Mouse (Mus musculus) forebrain, embryonic 14.5 days (tissue): ENCODE results near the gene Arhgap10. TPM values are rescaled to one million over a fixed set of nuclear protein-coding genes. Genes with fewer than 3 reads are reported as not detected.

Experiments
- ATAC-seq: fragments of 200-750 bp; cut with Nextera tagmentation; 2 replicates; pipeline ENCODE4 v1.8.0; 2017; ENCODE audit warnings: mild to moderate bottlenecking, moderate library complexity
- DNase-seq: peaks from one replicate; pipeline ENCODE4 v3.0.0-alpha.2; 2015; ENCODE audit warnings: low spot score
- H3K27ac ChIP-seq: fragments of 300-500 bp; sonication (generic); 2 replicates; pipeline ENCODE4 v1.5.1; 2014; ENCODE audit warnings: low read depth, mild to moderate bottlenecking, control low read depth, low read length, moderate library complexity
- H3K27me3 ChIP-seq: fragments of 300-500 bp; sonication (generic); replicated peaks from 2 replicates; pipeline ENCODE4 v1.6.1; 2014; ENCODE audit warnings: low read length, control low read depth, mixed read lengths; ENCODE audit not compliant: control insufficient read depth, insufficient read depth
- H3K36me3 ChIP-seq: fragments of 300-500 bp; sonication (generic); 2 replicates; pipeline ENCODE4 v1.6.1; 2014; ENCODE audit warnings: low read length, control low read depth; ENCODE audit not compliant: control insufficient read depth, insufficient read depth
- H3K4me1 ChIP-seq: fragments of 300-500 bp; sonication (generic); 2 replicates; pipeline ENCODE4 v1.6.1; 2014; ENCODE audit warnings: antibody characterized with exemption, low read length, control low read depth; ENCODE audit not compliant: control insufficient read depth, insufficient read depth
- H3K4me2 ChIP-seq: fragments of 300-500 bp; sonication (generic); 2 replicates; pipeline ENCODE4 v1.6.1; 2014; ENCODE audit warnings: mild to moderate bottlenecking, control low read depth, low read length
- H3K4me3 ChIP-seq: fragments of 300-500 bp; sonication (generic); 2 replicates; pipeline ENCODE4 v1.5.1; 2014; ENCODE audit warnings: low read depth, low read length, control low read depth
- H3K9ac ChIP-seq: fragments of 300-500 bp; sonication (generic); 2 replicates; pipeline ENCODE4 v1.6.1; 2014; ENCODE audit warnings: mild to moderate bottlenecking, low read length, control low read depth, moderate library complexity
- H3K9me3 ChIP-seq: fragments of 300-500 bp; sonication (generic); replicated peaks from 2 replicates; pipeline ENCODE4 v1.6.1; 2016; ENCODE audit warnings: low read length, control low read depth, mixed read lengths; ENCODE audit not compliant: control insufficient read depth
- WGBS: fragments of 180-500 bp; shearing (Covaris S2); extraction: QIAGEN DNeasy Blood & Tissue Kit; methylation state at CpG from one replicate; pipeline ENCODE4 v1.1.7; 2014; 5-methylcytosine and 5-hydroxymethylcytosine counted together
- polyA plus RNA-seq: library from polyadenylated mRNA; unstranded; fragments of >200 nt; fragmentation: Nextera tagmentation; extraction: Ambion mirVana; gene quantifications from 2 replicates; pipeline ENCODE4 v1.2.1, GENCODE M21; 2014

The Arhgap10 gene
- polyA plus RNA-seq, 1 experiment from 2014 or later: 3.6 TPM

DNA sequence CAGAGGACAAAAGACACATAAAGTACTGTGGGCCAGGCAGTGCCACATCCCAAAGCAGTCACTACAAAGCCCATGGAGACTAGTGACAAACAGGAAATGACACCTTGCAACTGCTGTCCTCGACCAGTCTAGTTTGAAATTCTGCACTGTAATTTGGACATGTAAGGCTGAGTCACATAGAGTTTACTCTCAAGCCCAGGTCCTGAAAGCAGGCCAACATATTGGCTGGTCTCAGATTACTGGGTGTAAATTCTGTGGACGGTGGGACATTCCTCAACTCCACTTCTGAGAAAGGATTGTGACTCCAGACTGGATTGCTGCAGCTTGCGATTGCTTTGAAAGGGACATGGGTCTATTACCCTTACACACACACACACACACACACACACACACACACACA, 229.7 kb downstream of the Arhgap10 start:
- no peaks in the 10 kb centered on the region for H3K27me3 ChIP-seq
- no peak overlapping the region for H3K4me2 ChIP-seq
- no peak overlapping the region for H3K4me3 ChIP-seq
- H3K9ac ChIP-seq: no peak overlapping the region
- no peak; the same call in 1 of the 2 replicates for ATAC-seq
- no peak overlapping the region for H3K27ac ChIP-seq
- WGBS: 83% methylated on average over 3 of the region's 3 CpGs
- DNase-seq: no peak
- H3K4me1 ChIP-seq: 0 out of 2 replicates have a peak, but pooled peaks cover 2% of the 10 kb centered on the region
- H3K9me3 ChIP-seq: no peaks in the 10 kb centered on the region
- no peaks in the 10 kb centered on the region for H3K36me3 ChIP-seq

GRCm38 (mm10) chr8:77284473-77284872, 233.3 kb downstream of the Arhgap10 start:
- Histone ChIP-seq H3K27ac (no peak overlapping the region), H3K27me3 (no peaks in the 10 kb centered on the region), H3K4me1 (no peaks in the 10 kb centered on the region), H3K36me3 (no peaks in the 10 kb centered on the region), H3K9me3 (no peaks in the 10 kb centered on the region), H3K4me3 (no peak overlapping the region), H3K9ac (no peak overlapping the region), H3K4me2 (no peak overlapping the region)
- ATAC-seq (no peak), DNase-seq (no peak)
- WGBS: 78% methylated on average over 3 of the region's 3 CpGs

- ATAC-seq (no peak), DNase-seq (no peak)
- Histone ChIP-seq H3K27me3 (no peaks in the 10 kb centered on the region), H3K4me3 (no peak overlapping the region), H3K36me3 (no peaks in the 10 kb centered on the region), H3K4me1 (no peaks in the 10 kb centered on the region), H3K9ac (no peak overlapping the region), H3K27ac (no peak overlapping the region), H3K4me2 (no peak overlapping the region), H3K9me3 (no peaks in the 10 kb centered on the region)
- WGBS: 77% methylated on average over 7 of the region's 7 CpGs
These were observed 235.0 kb downstream of the Arhgap10 start for GRCm38 (mm10) chr8:77282605-77283236.

- Histone ChIP-seq H3K4me3 (no peak overlapping the region), H3K4me1 (no peaks in the 10 kb centered on the region), H3K9ac (no peak overlapping the region), H3K4me2 (no peak overlapping the region), H3K27ac (no peak overlapping the region), H3K36me3 (no peaks in the 10 kb centered on the region), H3K27me3 (no peaks in the 10 kb centered on the region), H3K9me3 (no peaks in the 10 kb centered on the region)
- ATAC-seq: no peak
- DNase-seq: no peak
- WGBS: 73% methylated on average over 3 of the region's 3 CpGs
These were observed 237.8 kb downstream of the Arhgap10 start for GRCm38 (mm10) chr8:77279977-77280376.

GRCm38 (mm10) chr8:77278246-77278645, 239.5 kb downstream of the Arhgap10 start:
- H3K27ac ChIP-seq: no peak overlapping the region
- H3K9ac ChIP-seq: no peak overlapping the region
- DNase-seq (no peak), ATAC-seq (no peak)
- H3K27me3 ChIP-seq: no peaks in the 10 kb centered on the region
- WGBS: 98% methylated on average over 4 of the region's 4 CpGs
- H3K9me3 ChIP-seq: no peaks in the 10 kb centered on the region
- no peak overlapping the region for H3K4me3 ChIP-seq
- H3K4me1 ChIP-seq: no peaks in the 10 kb centered on the region
- no peak overlapping the region for H3K4me2 ChIP-seq
- no peaks in the 10 kb centered on the region for H3K36me3 ChIP-seq

DNA sequence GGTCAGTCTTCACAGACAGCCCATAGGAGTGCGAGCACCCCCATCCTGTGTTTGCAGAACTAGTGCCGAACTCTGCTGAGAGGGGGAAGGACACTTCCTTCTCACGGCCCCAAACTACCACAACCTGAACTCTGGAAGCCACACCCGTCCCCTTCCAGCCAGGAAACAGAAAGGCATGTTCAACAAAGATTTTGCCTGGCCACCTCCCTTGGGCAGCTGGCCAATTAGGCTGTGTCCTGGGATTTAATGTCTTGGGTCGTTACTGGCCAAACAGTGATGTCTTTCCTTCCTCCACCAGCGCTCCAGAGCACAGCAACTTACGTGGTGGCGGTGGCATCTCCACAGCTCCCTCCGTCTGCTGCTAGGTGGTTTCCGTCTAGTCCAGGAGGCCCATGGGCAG, 240.9 kb downstream of the Arhgap10 start:
- no peak overlapping the region for H3K4me2 ChIP-seq
- 85% methylated on average over 10 of the region's 10 CpGs for WGBS

DNA sequence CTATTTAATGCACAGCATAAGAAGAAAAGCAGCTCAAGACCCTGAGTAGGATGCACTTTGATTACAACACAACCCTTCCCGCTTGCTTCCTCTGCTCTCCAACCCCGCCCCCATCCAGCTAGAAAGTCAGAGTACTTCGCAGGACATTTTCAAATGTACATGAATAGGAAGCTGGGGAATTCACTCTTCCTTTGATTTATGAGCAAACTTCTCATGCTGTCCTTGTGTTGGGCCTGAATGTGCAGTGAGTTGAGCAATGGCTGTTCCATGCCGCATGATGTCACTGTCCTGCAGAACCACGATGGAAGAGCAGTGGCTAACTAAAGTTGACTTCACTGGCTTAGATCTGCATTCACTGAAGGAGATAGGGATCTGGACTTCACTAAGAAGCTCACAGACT, 242.2 kb downstream of the Arhgap10 start:
- Histone ChIP-seq H3K27ac (no peak overlapping the region), H3K4me1 (no peaks in the 10 kb centered on the region), H3K9me3 (no peaks in the 10 kb centered on the region), H3K36me3 (no peaks in the 10 kb centered on the region), H3K4me3 (no peak overlapping the region), H3K27me3 (no peaks in the 10 kb centered on the region), H3K4me2 (no peak overlapping the region), H3K9ac (no peak overlapping the region)
- 95% methylated on average over 5 of the region's 5 CpGs for WGBS
- ATAC-seq (no peak), DNase-seq (no peak)

More for the DNA sequence above, 240.9 kb downstream of the Arhgap10 start:
- no peaks in the 10 kb centered on the region for H3K4me1 ChIP-seq
- no peak overlapping the region for H3K4me3 ChIP-seq
- H3K27me3 ChIP-seq: no peaks in the 10 kb centered on the region
- H3K9me3 ChIP-seq: no peaks in the 10 kb centered on the region
- ATAC-seq (no peak), DNase-seq (no peak)
- no peak overlapping the region for H3K27ac ChIP-seq
- H3K9ac ChIP-seq: no peak overlapping the region
- H3K36me3 ChIP-seq: no peaks in the 10 kb centered on the region

DNA sequence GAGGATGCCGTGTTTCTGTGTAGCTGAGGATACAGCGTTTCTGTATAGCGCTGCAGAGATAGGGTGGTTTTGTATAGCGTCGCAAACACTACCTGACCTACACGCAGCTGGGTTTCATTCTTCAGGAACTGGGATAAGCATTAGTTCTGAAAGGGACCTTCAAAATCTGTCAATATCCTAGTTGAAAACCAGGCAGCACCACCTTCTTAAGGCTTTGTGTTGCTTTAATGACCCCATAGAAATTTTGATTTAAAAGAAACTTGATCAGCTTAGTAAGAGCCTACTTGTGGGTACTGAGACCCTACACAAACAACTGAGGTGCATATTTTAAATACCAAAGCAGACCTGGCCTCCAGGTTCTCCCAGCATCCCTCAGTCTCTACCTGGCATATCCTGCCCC, 245.6 kb downstream of the Arhgap10 start:
- no peak overlapping the region for H3K4me2 ChIP-seq
- H3K4me3 ChIP-seq: no peak overlapping the region
- no peak for ATAC-seq
- no peaks in the 10 kb centered on the region for H3K4me1 ChIP-seq
- no peaks in the 10 kb centered on the region for H3K27me3 ChIP-seq
- no peaks in the 10 kb centered on the region for H3K9me3 ChIP-seq
- no peaks in the 10 kb centered on the region for H3K36me3 ChIP-seq
- no peak overlapping the region for H3K27ac ChIP-seq
- WGBS: 71% methylated on average over 6 of the region's 6 CpGs
- DNase-seq: no peak
- no peak overlapping the region for H3K9ac ChIP-seq

GRCm38 (mm10) chr8:77267941-77268405, 249.8 kb downstream of the Arhgap10 start:
- no peaks in the 10 kb centered on the region for H3K4me1 ChIP-seq
- H3K36me3 ChIP-seq: no peaks in the 10 kb centered on the region
- no peak for DNase-seq
- no peaks in the 10 kb centered on the region for H3K9me3 ChIP-seq
- WGBS: 26% methylated on average over 1 of the region's 1 CpGs
- H3K4me3 ChIP-seq: no peak overlapping the region
- H3K27me3 ChIP-seq: no peaks in the 10 kb centered on the region
- H3K27ac ChIP-seq: no peak overlapping the region
- H3K4me2 ChIP-seq: no peak overlapping the region
- no peak overlapping the region for H3K9ac ChIP-seq
- ATAC-seq: no peak
